Mouse (Mus musculus) ES-CJ7 (cell line): ENCODE results near the gene Napsa.
A peak's percentile ranks its signal among the peaks of the same experiment; 100 is the strongest.

ENCODE experiments used
- DNase-seq: peaks from one replicate; pipeline ENCODE4 v3.0.0; 2011; ENCODE audit warnings: low read depth, low spot score

The Napsa gene

DNA sequence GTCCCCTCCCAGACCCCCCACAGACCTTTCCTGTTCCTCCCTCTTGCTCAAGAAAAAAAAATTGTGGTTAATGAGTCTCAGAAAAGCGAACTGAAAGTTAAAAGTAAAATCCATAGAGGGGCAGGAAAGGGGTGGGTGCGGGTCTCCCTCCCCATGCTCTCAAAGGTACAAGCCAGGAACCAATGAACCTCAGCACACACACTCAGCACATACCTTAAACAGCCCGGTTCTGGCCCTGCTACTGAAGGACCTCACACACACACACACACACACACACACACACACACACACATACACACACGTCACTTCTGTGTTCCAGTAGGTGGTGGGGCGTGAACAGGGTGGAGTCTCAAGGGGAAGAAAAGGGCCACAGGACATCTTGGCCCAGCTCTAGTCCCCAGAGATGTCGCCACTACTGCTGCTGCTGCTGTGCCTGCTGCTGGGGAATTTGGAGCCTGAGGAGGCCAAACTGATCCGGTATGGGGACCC, at the start of gene Napsa:
Napsa (plus strand) TSS at position 168 of the 489 bp plus-strand sequence.
- no peak for DNase-seq

DNA sequence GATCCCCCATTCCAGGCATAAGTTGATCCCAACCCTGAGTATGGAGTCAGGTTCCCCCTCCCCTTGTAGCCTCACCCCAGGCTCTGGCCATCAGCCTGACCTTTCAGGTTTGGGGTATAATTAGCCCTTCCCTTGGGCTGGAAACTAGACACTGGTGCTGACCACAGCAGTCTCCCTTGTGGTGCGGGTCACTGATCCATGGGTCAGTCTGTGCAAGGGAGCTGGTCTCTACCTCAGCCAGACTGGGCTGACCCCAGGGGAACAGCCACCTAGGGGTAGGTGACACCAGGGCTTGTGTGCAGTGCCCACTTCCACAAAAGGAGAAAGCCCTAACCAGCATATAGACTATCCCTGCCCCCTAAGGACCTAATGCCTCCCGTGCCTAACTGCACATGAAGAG, 49.1 kb upstream of the Napsa start:
- DNase-seq = no peak

DNA sequence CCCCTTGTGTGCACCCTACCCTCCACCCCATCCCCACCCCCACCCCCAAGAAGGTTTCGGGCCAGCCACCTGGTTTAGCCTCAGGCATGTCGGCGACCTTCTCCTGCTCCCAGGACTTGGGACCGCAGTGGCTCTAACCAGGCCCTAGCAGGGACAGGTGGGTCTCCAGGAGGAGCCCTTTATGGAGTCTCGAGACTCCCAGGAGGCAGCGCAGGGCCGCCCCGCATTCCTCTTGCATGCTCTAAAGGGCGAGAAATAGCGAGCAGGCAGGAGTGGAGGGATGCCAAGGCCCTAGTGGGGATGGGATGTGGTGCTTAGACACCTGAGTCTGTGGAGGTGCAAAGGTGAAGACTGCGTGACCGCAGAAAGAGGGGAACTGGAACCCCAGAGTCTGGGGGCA, 47.7 kb upstream of the Napsa start, which contains the start of gene Mybpc2:
Mybpc2 (minus strand) TSS at position 155 of the 400 bp plus-strand sequence.
- peak; percentile 43 for DNase-seq

DNA sequence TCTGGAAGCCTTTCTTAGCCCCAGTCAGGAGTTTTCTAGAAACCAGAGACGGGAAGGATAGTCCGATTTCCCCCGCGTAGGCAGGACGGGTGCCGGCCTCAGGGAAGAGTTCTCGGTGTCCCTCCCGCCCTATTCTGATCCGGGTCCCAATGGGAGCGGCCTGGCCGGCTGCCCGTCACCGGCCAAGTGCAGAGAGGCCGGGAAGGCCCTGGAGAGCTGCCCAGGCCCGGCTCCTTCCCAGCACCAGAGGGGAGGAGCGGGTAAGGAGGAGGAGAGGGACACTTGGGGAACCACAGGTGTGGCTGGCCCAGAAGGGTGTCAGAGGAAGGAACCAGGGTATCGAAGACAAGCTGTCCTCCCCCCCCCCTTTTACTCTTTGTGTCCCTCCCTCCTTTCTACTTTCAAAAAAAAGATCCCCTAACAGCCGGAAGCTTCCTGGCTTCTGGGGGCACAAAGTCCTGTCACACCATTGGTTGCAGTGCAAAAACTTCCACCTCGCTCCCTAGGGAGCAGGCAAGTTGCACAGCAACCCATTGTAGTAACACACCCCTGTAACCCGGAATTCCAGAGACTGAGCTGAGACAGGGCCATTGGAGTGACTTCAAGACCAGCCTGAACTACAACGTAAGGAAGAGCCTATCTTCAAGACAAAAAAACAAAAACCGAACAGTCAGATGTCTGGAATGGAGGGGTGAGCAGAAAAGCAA, 46.9 kb upstream of the Napsa start:
- DNase-seq = peak; percentile 56

DNA sequence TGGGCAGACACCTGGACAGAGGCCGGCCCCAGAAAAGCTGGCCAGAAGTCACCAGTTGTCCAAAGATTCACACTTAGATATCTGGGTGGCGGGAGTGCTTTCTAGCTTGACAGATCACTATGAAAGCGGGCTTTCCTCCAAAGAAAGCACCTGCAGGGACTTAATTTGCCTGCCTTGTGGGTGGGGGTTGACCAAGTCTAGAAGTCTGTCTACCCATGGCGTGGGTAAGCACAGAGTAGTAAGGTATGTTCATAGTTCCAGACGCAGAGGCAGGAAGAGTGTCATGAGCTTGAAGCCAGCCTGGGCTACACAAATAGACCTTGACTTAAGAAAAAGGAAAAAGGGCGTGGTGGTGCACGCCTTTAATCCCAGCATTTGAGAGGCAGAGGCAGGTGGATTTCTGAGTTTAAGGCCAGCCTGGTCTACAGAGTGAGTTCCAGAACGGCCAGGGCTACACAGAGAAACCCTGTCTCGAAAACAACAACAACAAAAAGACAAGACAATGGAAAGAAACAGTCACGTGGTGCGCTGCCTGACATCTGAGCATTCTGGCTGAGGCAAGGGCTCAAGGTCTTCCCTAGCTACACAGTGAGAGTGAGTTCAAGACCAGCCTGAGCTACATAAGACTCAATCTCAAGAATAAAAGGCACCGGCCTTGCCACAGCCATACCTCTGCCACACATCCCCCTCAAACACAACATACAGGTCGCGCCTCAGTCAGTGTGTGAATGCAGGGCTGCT, 45.6 kb upstream of the Napsa start:
- DNase-seq = no peak

DNA sequence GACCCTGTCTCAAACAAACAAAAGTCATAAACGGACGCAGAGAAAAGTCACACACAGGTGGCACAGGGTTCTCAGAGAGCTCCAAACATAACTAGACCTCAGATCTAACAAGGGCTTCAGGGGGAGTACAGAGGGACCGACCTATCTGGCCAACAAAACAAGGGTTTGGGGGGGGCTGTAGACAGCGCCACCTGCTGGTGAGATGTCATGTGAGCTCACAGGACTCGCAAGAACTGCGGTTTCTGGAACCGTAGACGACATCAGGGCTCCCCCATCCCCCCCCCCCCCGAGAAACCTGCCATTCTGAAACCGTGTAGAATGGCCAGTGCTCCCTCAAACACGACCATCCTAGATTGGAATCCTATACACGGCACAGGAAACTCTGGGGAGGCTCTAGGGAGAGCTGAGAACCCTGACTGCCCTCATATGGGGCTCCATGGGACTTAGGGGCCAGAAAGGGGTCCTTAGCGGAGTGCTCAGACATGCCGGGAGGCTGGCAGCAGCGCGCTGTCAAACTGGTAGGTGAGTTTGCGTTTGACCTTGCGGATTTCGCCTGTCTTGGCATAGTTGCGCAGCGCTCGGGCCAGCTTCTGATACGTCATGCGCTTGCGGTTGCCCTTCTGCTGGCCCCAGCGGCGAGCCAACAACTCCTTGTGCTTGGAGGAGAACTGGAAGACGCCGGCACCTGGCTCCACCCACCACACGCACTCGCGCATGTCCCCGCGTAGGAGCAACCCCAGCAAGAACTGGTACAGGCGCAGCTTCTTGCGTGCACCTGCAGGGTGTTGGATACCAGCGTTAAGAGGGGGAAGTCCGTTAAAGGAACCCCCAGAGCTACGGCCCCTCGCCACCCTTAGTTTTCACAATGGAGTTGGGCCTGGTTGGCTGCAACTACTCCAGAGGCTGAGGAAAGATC, 44.4 kb upstream of the Napsa start:
- DNase-seq = peak; percentile 73

DNA sequence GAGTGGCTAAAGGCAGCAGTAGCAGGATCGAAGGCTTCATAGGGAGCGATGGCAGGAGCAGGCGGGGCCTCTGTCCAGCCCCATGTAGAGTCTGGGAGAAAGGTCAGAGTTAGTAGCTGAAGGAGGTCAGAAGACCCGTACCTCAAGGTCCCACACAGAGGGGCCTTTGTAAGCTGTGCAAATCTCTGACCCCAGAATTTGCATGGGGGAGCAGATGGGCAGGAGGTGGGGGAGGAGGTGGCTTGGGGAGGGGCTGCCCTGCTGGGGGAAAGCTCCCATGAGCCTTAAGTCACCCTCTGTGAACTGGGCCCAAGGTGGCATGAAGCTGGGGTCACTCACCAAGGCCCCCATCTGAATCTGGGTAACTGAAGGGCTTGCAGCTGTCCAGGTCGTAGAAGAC, 42.7 kb upstream of the Napsa start:
- no peak for DNase-seq

DNA sequence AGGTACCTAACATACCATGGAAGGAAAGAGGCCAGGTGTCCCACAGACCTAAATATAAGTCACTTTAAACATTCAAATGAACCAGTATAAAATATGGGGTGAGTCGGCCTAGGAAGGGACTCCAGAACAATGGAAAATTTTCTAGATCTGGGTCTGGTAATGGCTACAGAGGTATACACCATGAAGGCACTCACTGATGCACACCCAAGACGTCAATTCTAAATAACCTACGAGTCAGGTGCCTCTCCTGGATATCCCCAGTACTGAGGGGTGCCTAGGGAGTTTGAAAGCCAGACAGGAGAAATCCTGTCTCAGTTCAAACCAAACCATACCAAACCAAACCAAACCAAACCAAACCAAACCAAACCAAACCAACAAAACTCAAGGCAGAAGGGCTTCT, 41.7 kb upstream of the Napsa start:
- DNase-seq = no peak

DNA sequence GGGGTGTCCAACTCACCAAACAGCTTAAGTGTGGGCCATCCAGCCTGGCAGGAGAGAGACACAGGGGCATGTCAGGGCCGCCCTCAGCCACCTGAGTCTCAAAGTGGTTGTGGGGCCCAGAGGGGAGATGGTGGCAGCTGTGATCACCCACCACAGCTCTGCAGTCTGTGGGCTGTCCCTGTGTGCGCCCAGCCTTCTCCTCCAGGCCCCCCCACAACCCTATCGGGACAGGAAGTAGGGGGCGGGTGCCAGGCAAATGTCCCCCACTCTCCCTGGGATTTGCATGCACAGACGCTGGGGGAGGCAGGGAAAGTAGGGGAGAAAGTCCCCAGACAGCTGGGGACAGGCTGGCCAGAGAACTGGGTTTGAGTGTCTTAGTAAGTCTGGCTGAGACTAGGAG, 41.0 kb upstream of the Napsa start:
- no peak for DNase-seq

DNA sequence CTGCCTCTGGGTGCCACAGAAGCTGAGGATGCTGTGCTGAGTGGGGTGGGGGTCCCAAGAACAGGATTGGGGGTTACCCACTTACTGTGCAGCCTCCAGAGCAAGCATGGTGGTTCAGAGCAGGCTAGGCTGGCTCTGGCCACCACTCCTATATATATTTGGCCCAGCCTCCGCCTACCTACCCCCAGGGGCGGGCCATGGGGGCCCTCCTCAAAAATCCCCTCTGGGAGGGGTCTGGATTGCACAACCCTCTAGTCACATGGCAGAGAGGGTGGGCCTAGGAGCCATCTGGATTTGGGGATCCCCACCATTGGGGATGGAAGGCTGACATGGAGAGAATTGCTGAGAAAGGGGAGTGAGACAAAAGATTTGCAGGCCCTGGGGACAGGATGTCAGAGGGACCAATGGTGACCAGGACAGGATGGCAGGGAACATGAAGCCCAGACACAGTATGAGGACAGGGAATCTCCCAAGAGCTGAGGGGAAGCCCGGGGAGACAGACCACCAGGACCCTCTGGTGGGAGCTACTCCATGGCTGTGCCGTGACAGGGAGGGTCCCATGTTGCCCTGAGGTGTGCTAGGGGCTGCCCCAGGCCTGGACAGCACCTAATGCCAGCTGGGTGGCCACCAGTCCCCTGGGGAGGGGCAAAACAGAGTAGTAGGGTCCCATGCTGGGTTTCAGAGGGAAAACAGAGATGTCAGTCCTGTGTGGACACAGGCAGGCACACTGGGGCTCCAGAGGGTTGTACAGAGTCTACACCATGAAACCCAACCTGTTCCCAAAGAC, 40.0 kb upstream of the Napsa start, which contains the start of gene Spib:
Spib (minus strand) TSS at position 126 of the 787 bp plus-strand sequence.
- DNase-seq = no peak

DNA sequence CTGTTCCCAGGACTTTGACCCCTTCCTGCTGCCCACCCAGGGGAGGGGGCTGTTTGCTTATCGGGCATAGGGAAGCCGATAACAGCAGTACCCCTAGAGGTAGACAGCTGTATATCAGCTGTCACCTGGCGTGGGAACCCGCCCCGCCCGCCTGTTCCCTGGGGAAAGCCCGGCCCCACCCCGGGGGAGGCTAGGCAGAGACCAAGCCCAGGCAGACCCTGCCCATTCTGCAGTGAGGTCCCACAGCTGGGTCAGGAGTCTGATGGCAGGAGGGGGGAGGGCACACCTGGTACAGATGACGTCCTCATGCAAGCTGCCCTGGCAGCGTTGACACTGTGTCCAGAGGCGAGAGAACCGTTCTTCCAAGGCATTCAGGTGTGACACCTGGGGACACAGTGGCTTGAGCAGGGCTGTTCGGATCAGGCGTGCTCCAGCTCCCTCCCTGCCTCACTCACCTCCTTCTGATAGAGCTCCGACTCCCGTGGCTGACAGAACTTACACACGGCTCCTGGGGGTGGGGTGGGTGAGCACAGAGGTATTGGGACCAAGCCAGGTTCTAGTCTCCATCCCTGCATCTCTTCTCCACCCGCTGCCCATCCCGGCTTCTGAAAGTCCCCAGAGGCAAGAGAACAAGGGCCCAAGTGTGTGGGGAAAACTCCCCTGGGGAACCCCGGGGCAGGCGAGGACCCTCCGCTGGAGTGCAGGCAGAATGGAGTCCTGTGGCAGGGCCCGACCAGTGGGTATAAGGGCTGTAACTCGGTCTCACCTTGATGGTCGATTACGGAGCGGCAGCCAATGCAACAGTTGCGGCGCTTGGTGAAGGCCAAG, 39.0 kb upstream of the Napsa start:
- DNase-seq = no peak

DNA sequence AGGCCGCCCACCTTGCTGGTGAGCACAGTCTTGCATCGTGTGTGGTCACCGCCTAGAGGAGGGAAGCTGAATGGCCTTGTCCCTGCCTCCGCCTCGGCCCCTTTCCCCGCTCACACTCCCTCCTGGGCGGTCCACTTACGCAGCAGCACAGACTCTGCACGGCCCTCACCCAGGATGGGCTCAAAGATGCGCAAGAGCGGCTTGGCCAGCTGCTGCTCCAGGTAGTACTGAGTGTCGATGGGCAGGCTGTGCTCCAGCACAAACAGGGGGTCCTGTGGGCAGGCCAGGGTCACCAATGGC, 38.5 kb upstream of the Napsa start:
- DNase-seq = no peak

DNA sequence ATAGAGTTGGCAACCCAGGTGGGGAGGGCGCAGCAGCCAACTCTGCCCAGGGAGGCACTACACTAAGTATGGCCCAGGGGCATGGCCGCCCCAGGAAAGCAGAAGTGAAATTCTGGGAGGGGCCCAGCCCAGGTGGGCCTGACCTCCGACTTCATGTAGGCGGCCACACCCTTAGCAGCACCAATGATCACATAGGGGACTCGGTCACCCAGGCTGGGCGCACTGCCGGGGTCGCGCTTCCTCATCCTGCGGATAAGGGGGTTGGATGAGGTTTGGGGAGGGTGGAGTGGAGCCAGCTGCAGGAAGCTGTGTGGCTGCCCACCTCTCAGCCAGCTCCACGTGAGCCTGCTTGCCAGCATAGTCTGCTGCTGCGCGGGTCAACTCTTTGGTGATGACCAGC, 37.9 kb upstream of the Napsa start:
- no peak for DNase-seq

DNA sequence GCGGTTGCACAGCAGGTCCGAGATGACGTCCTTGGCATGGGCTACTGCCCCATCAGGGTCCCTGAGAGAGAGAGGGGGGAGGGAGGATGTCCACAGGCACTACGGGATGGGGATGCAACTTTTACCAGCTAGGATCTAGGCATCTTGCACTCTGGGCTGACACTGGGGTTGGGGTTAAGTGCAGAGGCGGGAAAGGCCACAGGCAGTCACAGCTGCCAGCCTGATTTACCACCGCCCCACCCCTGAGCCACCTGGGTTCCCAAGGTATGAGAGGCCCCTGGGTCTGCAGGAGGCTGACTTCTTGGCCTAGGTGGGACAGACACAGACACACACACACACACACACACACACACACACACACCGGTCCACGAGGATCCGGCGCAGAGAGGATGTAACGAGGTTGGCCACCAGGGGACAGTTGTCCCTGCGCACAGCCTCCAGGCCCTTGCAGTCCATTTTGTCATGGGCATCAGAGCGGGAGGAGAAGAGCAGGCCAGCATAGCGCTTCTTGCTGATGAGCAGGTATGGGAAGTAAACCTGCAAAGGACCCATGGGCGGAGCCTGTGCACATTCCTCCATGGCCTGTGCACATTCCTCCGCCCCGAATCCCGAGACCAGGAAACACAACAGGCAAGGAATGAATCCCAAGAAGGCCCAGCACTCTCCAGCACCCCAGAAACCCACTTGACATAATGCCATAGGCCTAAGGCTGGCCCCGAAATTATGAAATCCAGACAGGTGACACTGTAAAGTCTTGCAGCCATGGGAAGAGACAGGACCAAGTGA, 37.3 kb upstream of the Napsa start:
- DNase-seq = no peak

DNA sequence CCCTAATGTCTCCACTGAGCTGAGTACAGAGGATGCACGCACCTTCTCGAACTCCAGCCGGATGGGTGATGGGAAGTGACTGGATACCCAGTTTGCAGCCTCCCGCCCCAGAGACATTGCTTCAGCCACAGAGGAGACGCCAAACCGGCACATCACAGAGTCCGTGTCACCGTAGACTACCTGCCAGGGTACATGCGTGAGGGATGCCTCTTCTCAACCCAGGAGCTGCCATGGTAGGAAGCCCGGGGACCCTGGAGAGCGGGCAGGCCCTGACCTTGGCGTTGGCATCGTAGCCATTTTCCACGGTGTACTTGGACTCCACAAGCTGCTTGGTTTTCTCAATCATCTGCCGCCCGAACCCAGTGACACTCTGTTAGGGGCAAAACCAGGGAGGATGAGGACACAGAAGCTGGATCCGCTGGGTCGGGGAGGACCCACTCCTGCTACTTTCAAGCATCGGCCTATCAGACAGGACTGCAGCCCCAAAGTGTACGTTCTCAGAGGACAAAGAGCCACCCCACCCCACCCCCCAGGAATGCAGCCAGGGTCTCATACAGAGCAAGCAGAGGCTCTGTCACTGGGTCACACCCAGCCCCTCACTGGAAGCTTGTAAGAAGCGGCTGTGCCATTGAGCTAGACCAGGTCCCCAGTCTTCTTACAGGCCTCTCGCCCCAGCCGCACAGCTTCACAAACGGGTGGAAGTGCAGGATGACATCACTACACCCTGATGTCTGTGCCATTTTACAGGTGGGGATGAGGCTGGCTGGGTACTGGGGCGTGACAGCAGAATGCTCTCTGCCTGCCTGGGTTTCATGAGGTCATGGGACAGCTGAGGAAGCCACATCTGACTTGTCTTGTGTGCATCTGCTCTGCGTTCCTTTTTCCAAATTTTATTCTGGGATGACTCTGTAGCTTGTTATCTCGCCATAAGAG, 36.3 kb upstream of the Napsa start:
- no peak for DNase-seq

DNA sequence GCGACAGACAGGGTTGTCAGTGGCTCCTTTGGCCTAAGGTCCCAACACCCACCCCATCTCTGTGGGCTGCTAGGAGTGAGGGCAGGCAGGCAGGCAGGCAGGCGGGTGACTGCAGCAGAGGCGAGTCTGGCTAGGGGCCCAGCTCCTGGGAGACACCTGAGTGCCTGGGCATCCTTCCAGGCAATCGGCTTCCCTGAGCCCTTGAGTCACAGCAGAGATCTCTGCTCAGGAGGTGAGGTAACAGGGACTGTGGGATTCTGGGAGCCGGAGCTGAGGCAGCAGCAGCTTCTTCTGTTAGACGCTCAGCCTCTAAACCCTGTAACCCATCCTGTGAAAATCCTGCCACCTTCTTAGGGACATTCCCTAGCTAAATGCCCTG, 35.6 kb upstream of the Napsa start:
- no peak for DNase-seq

DNA sequence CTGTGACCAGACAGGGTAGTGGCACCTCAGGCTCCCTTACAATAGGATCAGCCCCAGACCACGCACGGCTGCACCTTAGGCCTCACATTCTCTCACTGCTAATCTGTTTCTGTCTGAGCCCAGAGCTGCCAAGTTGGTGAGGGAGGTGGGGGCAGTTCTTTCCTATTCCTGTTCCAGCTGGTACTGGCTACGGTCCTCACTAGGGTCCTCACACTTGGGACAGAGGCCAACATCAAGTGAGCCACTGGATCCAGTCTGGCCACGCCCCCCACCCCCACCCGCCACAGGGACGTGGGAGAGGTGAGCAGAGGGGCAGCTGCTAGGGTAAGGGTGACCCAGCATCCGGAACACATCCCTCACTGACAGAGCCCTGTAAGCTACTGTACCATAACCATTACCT, 35.2 kb upstream of the Napsa start:
- DNase-seq = no peak

DNA sequence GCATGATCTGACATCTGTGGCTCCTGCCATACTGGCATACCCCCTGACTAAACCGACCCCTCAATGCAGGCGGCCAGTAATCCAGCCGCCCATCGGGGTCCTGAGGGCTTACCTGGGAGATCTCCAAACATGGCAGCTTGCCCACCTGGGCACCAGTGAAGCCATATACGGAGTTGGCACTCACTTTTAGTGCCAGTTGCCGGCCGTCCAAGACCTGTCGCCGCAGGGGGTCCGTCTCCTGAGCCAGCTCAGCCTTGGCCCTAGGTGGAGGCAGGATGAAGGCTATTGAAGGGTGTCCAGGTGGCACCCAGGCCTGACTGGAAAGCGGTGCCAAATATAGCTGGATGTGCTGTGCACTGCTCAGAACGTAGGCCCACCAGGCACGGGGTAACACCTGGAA, 34.7 kb upstream of the Napsa start:
- DNase-seq = no peak
